Mouse (Mus musculus): ENCODE measurements around the gene Scn3a.

The Scn3a gene

GRCm38 (mm10) chr2:65566793-65567787 is at the start of gene Scn3a:
Gene Scn3a, minus strand, starts transcription at chr2:65567627.
- peak; percentile 75 to 76 for DNase-seq

GRCm38 (mm10) chr2:65611887-65612286 is 44.5 kb upstream of the Scn3a start:
- DNase-seq = no peak

GRCm38 (mm10) chr2:65607813-65608212 is 40.4 kb upstream of the Scn3a start:
- DNase-seq = no peak

- no peak for DNase-seq
These were observed 20.3 kb upstream of the Scn3a start for GRCm38 (mm10) chr2:65587679-65588078.

- no peak for DNase-seq
These were observed 498 bp upstream of the Scn3a start for GRCm38 (mm10) chr2:65567925-65568324.

- peak; percentile 71 to 74 for DNase-seq
These were observed 3.5 kb downstream of the Scn3a start for GRCm38 (mm10) chr2:65563898-65564297.

- no peak for DNase-seq
These were observed 9.7 kb downstream of the Scn3a start for GRCm38 (mm10) chr2:65557719-65558118.

GRCm38 (mm10) chr2:65554662-65555061 is 12.8 kb downstream of the Scn3a start:
- DNase-seq = no peak

- DNase-seq = no peak
These were observed 14.0 kb downstream of the Scn3a start for GRCm38 (mm10) chr2:65553473-65553872.

- DNase-seq = no peak
These were observed 14.7 kb downstream of the Scn3a start for GRCm38 (mm10) chr2:65552727-65553126.

GRCm38 (mm10) chr2:65552222-65552621 is 15.2 kb downstream of the Scn3a start:
- no peak for DNase-seq

GRCm38 (mm10) chr2:65551736-65552135 is 15.7 kb downstream of the Scn3a start:
- DNase-seq = no peak

GRCm38 (mm10) chr2:65550564-65550963 is 16.9 kb downstream of the Scn3a start:
- no peak for DNase-seq

GRCm38 (mm10) chr2:65548665-65549064 is 18.8 kb downstream of the Scn3a start:
- no peak for DNase-seq

GRCm38 (mm10) chr2:65547341-65547740 is 20.1 kb downstream of the Scn3a start:
- DNase-seq = peak; percentile 45 to 52

GRCm38 (mm10) chr2:65542906-65543592 is 24.4 kb downstream of the Scn3a start:
- DNase-seq = no peak

- DNase-seq = no peak
These were observed 25.6 kb downstream of the Scn3a start for GRCm38 (mm10) chr2:65541781-65542180.

- no peak for DNase-seq
These were observed 29.0 kb downstream of the Scn3a start for GRCm38 (mm10) chr2:65538436-65538835.

- no peak for DNase-seq
These were observed 35.1 kb downstream of the Scn3a start for GRCm38 (mm10) chr2:65532127-65532854.

- no peak for DNase-seq
These were observed 38.3 kb downstream of the Scn3a start for GRCm38 (mm10) chr2:65529148-65529547.

GRCm38 (mm10) chr2:65516703-65517102 is 50.7 kb downstream of the Scn3a start:
- no peak for DNase-seq

- peak in 1 of 2 experiments; percentile 3 for DNase-seq
These were observed 59.2 kb downstream of the Scn3a start for GRCm38 (mm10) chr2:65508217-65508616.

GRCm38 (mm10) chr2:65490450-65490849 is 77.0 kb downstream of the Scn3a start:
- no peak for DNase-seq

Measured in cerebellum, postnatal 14 days (tissue).